Mouse (Mus musculus) liver, embryonic 14.5 days (tissue): Measurements from ENCODE around the gene Rapgefl1. TPM values are rescaled to one million over a fixed set of nuclear protein-coding genes. Genes with fewer than 3 reads are reported as not detected.
A peak's percentile ranks its signal among the peaks of the same experiment; 100 is the strongest.
"Not testable (repeated sequence)": the region's sequence is repeated elsewhere in the genome, so short reads cannot be mapped to it uniquely, and the experiment has no call there.

Source experiments
- ATAC-seq: fragments of 200-750 bp; cut with Nextera tagmentation; 2 replicates; pipeline ENCODE4 v1.8.0; 2017; ENCODE audit warnings: moderate number of reproducible peaks, mild to moderate bottlenecking, moderate library complexity; ENCODE audit not compliant: insufficient read depth
- DNase-seq, 3 experiments: peaks; one replicate each; pipeline ENCODE4 v3.0.0-alpha.2; 2012 to 2013; ENCODE audit warnings: low read depth in 3 of 3, low spot score in 3 of 3
- H3K27ac ChIP-seq: fragments of 300-500 bp; sonication (generic); 2 replicates; pipeline ENCODE4 v1.5.1; 2014; ENCODE audit warnings: moderate library complexity, mild to moderate bottlenecking, control low read depth, inconsistent platforms
- H3K27me3 ChIP-seq: fragments of 300-500 bp; sonication (generic); 2 replicates; pipeline ENCODE4 v1.6.1; 2014; ENCODE audit warnings: mild to moderate bottlenecking, low read length, moderate library complexity; ENCODE audit not compliant: control insufficient read depth, insufficient read depth
- H3K36me3 ChIP-seq: fragments of 300-500 bp; sonication (generic); replicated peaks from 2 replicates; pipeline ENCODE4 v1.6.1; 2014; ENCODE audit warnings: low read depth; ENCODE audit not compliant: control insufficient read depth, insufficient read depth
- H3K4me1 ChIP-seq, 2 experiments: fragments of 200-500 bp in 1 of 2; fragments of 300-500 bp in 1 of 2; sonication (generic) in 1 of 2; replicated peaks; 2 replicates each; pipeline ENCODE4 v1.6.1; 2012 to 2014; ENCODE audit warnings: antibody characterized with exemption in 1 of 2, inconsistent platforms in 1 of 2, low read length in 1 of 2; ENCODE audit not compliant: control insufficient read depth in 2 of 2, insufficient read depth in 2 of 2
- H3K4me2 ChIP-seq: fragments of 300-500 bp; sonication (generic); 2 replicates; pipeline ENCODE4 v1.6.1; 2014; ENCODE audit warnings: low read depth, mild to moderate bottlenecking, control low read depth, moderate library complexity
- H3K4me3 ChIP-seq, 2 experiments: fragments of 200-500 bp in 1 of 2; fragments of 300-500 bp in 1 of 2; sonication (generic) in 1 of 2; 2 replicates each; pipeline ENCODE4 v1.5.1; 2012 to 2014; ENCODE audit warnings: low read depth in 2 of 2, low read length in 2 of 2, mild to moderate bottlenecking in 2 of 2, control low read depth in 1 of 2, inconsistent platforms in 1 of 2, moderate library complexity in 1 of 2; ENCODE audit not compliant: insufficient read depth in 1 of 2
- H3K9ac ChIP-seq: fragments of 300-500 bp; sonication (generic); replicated peaks from 2 replicates; pipeline ENCODE4 v1.6.1; 2014; ENCODE audit warnings: mild to moderate bottlenecking, control low read depth, moderate library complexity
- H3K9me3 ChIP-seq: fragments of 300-500 bp; sonication (generic); 2 replicates; pipeline ENCODE4 v1.6.1; 2016; ENCODE audit warnings: low read length, mixed read lengths; ENCODE audit not compliant: control insufficient read depth
- CTCF ChIP-seq: IDR thresholded peaks from 2 replicates; pipeline ENCODE4 v1.5.1; 2016; ENCODE audit warnings: antibody characterized with exemption, low read depth, control low read depth
- EP300 ChIP-seq: IDR thresholded peaks from 2 replicates; pipeline ENCODE4 v1.6.1; 2016; ENCODE audit warnings: antibody characterized with exemption, low read depth
- WGBS: fragments of 180-500 bp; shearing (Covaris S2); extraction: QIAGEN DNeasy Blood & Tissue Kit; methylation state at CpG from one replicate; pipeline ENCODE4 v1.1.7; 2014; ENCODE audit not compliant: insufficient replicate concordance; 5-methylcytosine and 5-hydroxymethylcytosine counted together
- polyA plus RNA-seq, 2 experiments: library from polyadenylated mRNA; depleted of rRNA in 1 of 2; stranded (reverse) in 1 of 2; unstranded in 1 of 2; fragments of >200 nt; fragmentation: Nextera tagmentation in 1 of 2; extraction: Ambion mirVana in 1 of 2; gene quantifications; 2 replicates each; pipeline versions ENCODE4 v1.2.1 to v1.2.3; 2012 to 2014

The Rapgefl1 gene
- polyA plus RNA-seq, 2 experiments, result 0.06 to 0.52 TPM

DNA sequence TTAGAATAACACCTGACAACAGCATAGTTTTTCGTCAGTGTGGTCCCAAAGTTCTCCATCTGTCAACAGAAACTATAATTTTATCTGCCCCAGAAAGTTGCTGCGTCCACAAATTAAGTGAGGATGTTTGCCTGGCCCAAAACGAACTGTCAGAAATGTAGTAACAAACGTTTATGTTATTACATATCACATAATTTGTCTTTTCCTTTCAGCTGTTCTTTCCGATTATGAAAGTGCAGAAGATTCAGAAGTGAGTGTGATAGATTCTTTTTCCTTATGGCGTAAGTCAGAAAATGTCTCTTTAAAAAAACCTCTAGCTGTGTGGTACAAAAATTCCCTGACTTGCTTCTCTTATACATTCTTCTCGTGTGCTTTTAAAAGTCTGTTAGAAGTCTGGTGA lies 25.9 kb upstream of the Rapgefl1 start:
- 58% methylated on average over 7 of the region's 7 CpGs for WGBS
- H3K9ac ChIP-seq, result peak overlapping the region; percentile 82
- no peak for TF ChIP-seq CTCF
- no peak for TF ChIP-seq EP300
- peak overlapping the region; percentile 79 to 87 for H3K4me3 ChIP-seq
- no peaks in the 10 kb centered on the region for H3K9me3 ChIP-seq
- H3K27ac ChIP-seq, result peak overlapping the region; percentile 87
- H3K4me2 ChIP-seq, result peak overlapping the region; percentile 71
- H3K4me1 ChIP-seq, result peaks cover 5 to 15% of the 10 kb centered on the region in 2 experiments
- H3K27me3 ChIP-seq, result no peaks in the 10 kb centered on the region
- peaks cover 32% of the 10 kb centered on the region for H3K36me3 ChIP-seq
- DNase-seq (no peak), ATAC-seq (no peak)

DNA sequence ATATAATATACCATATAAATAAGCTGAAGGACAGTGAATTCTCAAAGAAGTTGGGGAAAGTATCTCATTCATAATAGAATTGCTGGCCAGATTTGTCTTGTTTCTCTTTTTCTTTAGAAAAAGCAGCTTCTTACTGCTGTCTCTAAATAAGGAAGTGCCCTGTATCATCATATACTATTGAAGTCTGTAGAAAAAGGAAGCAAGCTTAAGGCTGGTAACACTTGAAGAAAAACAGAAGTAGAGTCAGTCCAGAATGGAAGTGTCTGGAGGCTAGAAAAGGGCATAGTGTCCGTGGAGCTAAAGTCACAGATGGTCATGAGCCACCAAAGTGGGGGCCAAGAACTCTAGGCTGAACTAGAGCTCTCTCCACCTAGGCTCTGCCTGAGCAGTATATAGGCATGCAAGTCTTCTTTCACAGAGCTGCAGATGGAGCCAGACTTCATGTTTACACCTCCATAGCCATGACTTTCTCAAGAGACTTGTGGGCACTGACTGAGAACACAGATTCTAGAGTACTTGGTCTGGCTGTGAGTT lies 19.8 kb upstream of the Rapgefl1 start:
- TF ChIP-seq CTCF, result no peak
- TF ChIP-seq EP300, result no peak
- Histone ChIP-seq H3K9me3 (no peaks in the 10 kb centered on the region), H3K9ac (no peak overlapping the region), H3K4me2 (no peak overlapping the region), H3K4me1 (peaks cover 0 to 2% of the 10 kb centered on the region in 2 experiments; a peak in 2 of 4 replicates), H3K36me3 (peaks cover 69% of the 10 kb centered on the region), H3K27ac (no peak overlapping the region), H3K4me3 (no peak overlapping the region), H3K27me3 (no peaks in the 10 kb centered on the region)
- no peak for ATAC-seq
- no peak for DNase-seq
- 28% methylated on average over 1 of the region's 1 CpGs for WGBS

DNA sequence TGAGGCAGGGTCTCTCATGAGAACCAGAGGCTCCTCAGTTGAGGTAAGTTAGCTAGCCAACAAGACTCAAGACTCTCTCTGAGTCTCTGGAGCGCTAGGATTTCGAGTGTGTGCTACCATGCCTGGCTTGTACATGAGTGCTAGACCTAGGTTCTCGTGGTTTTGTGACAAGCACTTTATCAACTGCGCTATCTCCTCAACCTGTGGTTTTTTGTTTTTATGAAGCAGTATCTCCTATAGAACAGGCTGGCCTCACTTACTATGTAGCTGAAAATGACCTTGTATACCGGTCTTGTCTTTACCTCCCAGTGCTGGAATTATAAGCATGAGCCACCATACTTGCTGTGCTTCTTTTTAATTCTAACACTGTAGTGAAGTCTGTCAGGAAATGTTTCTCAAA lies 15.6 kb upstream of the Rapgefl1 start:
- Histone ChIP-seq H3K4me1 (peaks cover 0 to 10% of the 10 kb centered on the region in 2 experiments; a peak in 3 of 4 replicates), H3K27me3 (no peaks in the 10 kb centered on the region), H3K4me2 (no peak overlapping the region), H3K9ac (no peak overlapping the region), H3K9me3 (no peaks in the 10 kb centered on the region), H3K4me3 (no peak overlapping the region), H3K27ac (no peak overlapping the region), H3K36me3 (peaks cover 82% of the 10 kb centered on the region)
- 33% methylated on average over 5 of the region's 5 CpGs for WGBS
- TF ChIP-seq EP300 (0 out of 2 replicates have a peak, but pooled peaks have one; percentile 16), CTCF (no peak)
- DNase-seq (no peak), ATAC-seq (no peak; the same call in 1 of the 2 replicates)

DNA sequence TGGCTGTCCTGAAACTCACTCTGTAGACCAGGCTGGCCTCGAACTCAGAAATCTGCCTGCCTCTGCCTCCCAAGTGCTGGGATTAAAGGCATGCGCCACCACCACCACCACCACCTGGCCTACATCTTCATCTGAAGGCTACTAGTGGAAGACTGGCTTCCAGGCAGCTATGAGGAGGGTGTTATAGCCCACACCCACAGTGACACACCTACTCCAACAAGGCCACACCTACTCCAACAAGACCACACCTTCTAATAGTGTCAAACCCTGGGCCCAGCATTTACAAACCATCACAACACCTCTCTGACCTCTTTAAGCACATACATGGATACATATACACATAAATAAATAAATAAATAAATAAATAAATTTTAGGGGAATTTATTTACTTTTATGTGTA lies 10.5 kb upstream of the Rapgefl1 start:
- H3K27me3 ChIP-seq, H3K9ac ChIP-seq, H3K4me2 ChIP-seq, H3K9me3 ChIP-seq, DNase-seq, H3K4me3 ChIP-seq, H3K4me1 ChIP-seq, H3K27ac ChIP-seq: not testable (repeated sequence)
- peaks cover 95% of the 10 kb centered on the region for H3K36me3 ChIP-seq
- WGBS, result 80% methylated on average over 2 of the region's 2 CpGs
- ATAC-seq, result peak; percentile 52

DNA sequence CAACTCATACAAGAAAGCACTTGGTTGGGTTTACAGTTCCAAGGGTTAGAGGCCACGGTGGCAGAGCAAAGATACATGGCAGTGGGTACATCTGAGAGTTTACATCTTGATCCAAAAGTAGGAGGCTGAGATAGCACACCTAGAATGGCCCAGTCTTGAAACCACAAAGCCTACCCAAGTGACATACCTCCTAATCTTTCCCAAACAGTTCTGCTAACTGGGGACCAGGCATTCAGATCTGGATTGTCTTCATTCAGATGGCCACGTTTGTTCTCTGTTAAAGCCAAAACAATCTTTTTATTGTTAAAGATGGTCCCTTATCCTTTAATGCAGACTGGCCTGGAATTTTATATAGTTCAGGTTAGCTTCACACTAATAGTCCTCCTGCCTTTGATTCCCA lies 8.7 kb upstream of the Rapgefl1 start:
- H3K9me3 ChIP-seq, result no peaks in the 10 kb centered on the region
- no peaks in the 10 kb centered on the region for H3K27me3 ChIP-seq
- no peak for DNase-seq
- no peak overlapping the region for H3K4me3 ChIP-seq
- ATAC-seq, result peak; percentile 61
- H3K36me3 ChIP-seq, result peaks cover 95% of the 10 kb centered on the region
- peaks cover 0 to 10% of the 10 kb centered on the region in 2 experiments; a peak in 3 of 4 replicates for H3K4me1 ChIP-seq
- H3K27ac ChIP-seq, result no peak overlapping the region
- no peak overlapping the region for H3K4me2 ChIP-seq
- H3K9ac ChIP-seq, result no peak overlapping the region
- 13% methylated on average over 2 of the region's 2 CpGs for WGBS
- TF ChIP-seq EP300 (peak; percentile 54; the same call in 1 of the 2 replicates), CTCF (no peak)
